Mouse (Mus musculus) small intestine, adult 2 months (tissue): Measurements from ENCODE around the gene Lamtor1. TPM values are rescaled to one million over a fixed set of nuclear protein-coding genes. Genes with fewer than 3 reads are reported as not detected.

Experiments used
- H3K27ac ChIP-seq: fragments of 200-500 bp; 2 replicates; pipeline ENCODE4 v1.5.1; 2012; ENCODE audit warnings: low read depth, low read length, control low read depth, inconsistent platforms; ENCODE audit not compliant: insufficient read depth
- H3K27me3 ChIP-seq: fragments of 200-500 bp; 2 replicates; pipeline ENCODE4 v1.6.1; 2012; ENCODE audit warnings: mild to moderate bottlenecking, moderate library complexity, low read length, inconsistent platforms; ENCODE audit not compliant: control insufficient read depth, insufficient read depth
- H3K36me3 ChIP-seq: fragments of 200-500 bp; 2 replicates; pipeline ENCODE4 v1.6.1; 2012; ENCODE audit warnings: mild to moderate bottlenecking, low read length, control low read depth, inconsistent platforms; ENCODE audit not compliant: control insufficient read depth, insufficient read depth
- H3K4me1 ChIP-seq: fragments of 200-500 bp; 2 replicates; pipeline ENCODE4 v1.6.1; 2012; ENCODE audit warnings: low read length, inconsistent platforms, mixed read lengths; ENCODE audit not compliant: control insufficient read depth, insufficient read depth, insufficient read length
- H3K4me3 ChIP-seq: fragments of 200-500 bp; 2 replicates; pipeline ENCODE4 v1.5.1; 2012; ENCODE audit warnings: low read depth, mild to moderate bottlenecking, control low read depth, inconsistent platforms, low read length, moderate library complexity
- CTCF ChIP-seq: fragments of 200-500 bp; IDR thresholded peaks from 2 replicates; pipeline ENCODE4 v1.5.1; 2012; ENCODE audit warnings: low read depth, mild to moderate bottlenecking, control low read depth, inconsistent platforms, low read length, moderate library complexity, mixed read lengths; ENCODE audit not compliant: insufficient replicate concordance, insufficient read length; ENCODE audit errors: extremely low read depth
- POLR2A ChIP-seq: fragments of 200-500 bp; IDR thresholded peaks from 2 replicates; pipeline ENCODE4 v1.6.1; 2012; ENCODE audit warnings: low read depth, mild to moderate bottlenecking, control low read depth, inconsistent platforms, low read length, moderate library complexity
- WGBS: fragments of 180-500 bp; shearing (Covaris S2); methylation state at CpG from one replicate; pipeline ENCODE4 v1.1.7; 2018; 5-methylcytosine and 5-hydroxymethylcytosine counted together
- polyA plus RNA-seq: library from polyadenylated mRNA; depleted of rRNA; stranded (reverse); fragments of >200 nt; gene quantifications from 2 replicates; pipeline ENCODE4 v1.2.3, GENCODE M21; 2012; rRNA removed

Lamtor1 gene
- 117 and 177 TPM in 2 replicates for polyA plus RNA-seq

- Histone ChIP-seq H3K27ac (peak within 1 kb of the TSS; percentile 92), H3K4me3 (peak within 1 kb of the TSS; percentile 80), H3K27me3 (no peaks in the 10 kb centered on the region), H3K4me1 (peaks cover 15% of the 10 kb centered on the region; the same call in 1 of the 2 replicates), H3K36me3 (peaks cover 9% of the 10 kb centered on the region; the same call in 1 of the 2 replicates)
- WGBS, result under 1% methylated on average over 61 of the region's 61 CpGs
- TF ChIP-seq POLR2A (peak; percentile 63), CTCF (no peak)
These were observed at the start of gene Lamtor1 for GRCm38 (mm10) chr7:101905561-101906286. Gene Lamtor1, plus strand, starts transcription at chr7:101905904.

- no peak within 1 kb of the TSS for H3K27ac ChIP-seq
- WGBS, result 78% methylated on average over 4 of the region's 4 CpGs
- TF ChIP-seq POLR2A (no peak), CTCF (no peak)
- no peak within 1 kb of the TSS for H3K4me3 ChIP-seq
- H3K27me3 ChIP-seq, result no peaks in the 10 kb centered on the region
- no peaks in the 10 kb centered on the region; the same call in 1 of the 2 replicates for H3K4me1 ChIP-seq
- no peaks in the 10 kb centered on the region for H3K36me3 ChIP-seq
These were observed 48.6 kb upstream of the Lamtor1 start, which contains the start of gene Folr2 for GRCm38 (mm10) chr7:101857094-101857493. Gene Folr2, minus strand, starts transcription at chr7:101857194.

- H3K36me3 ChIP-seq, result no peaks in the 10 kb centered on the region
- H3K27ac ChIP-seq, result no peak overlapping the region
- no peak overlapping the region for H3K4me3 ChIP-seq
- H3K4me1 ChIP-seq, result no peaks in the 10 kb centered on the region; the same call in 1 of the 2 replicates
- TF ChIP-seq CTCF, result no peak
- TF ChIP-seq POLR2A, result no peak
- WGBS, result 57% methylated on average over 9 of the region's 9 CpGs
- no peaks in the 10 kb centered on the region for H3K27me3 ChIP-seq
These were observed 47.3 kb upstream of the Lamtor1 start for GRCm38 (mm10) chr7:101858362-101858761.

- TF ChIP-seq CTCF (no peak), POLR2A (no peak)
- no peaks in the 10 kb centered on the region; the same call in 1 of the 2 replicates for H3K4me1 ChIP-seq
- H3K36me3 ChIP-seq, result no peaks in the 10 kb centered on the region
- no peaks in the 10 kb centered on the region for H3K27me3 ChIP-seq
- H3K4me3 ChIP-seq, result no peak overlapping the region
- no peak overlapping the region for H3K27ac ChIP-seq
These were observed 44.7 kb upstream of the Lamtor1 start for GRCm38 (mm10) chr7:101860978-101861377.

- Histone ChIP-seq H3K36me3 (no peaks in the 10 kb centered on the region), H3K27ac (no peak overlapping the region), H3K4me3 (no peak overlapping the region), H3K27me3 (no peaks in the 10 kb centered on the region), H3K4me1 (no peaks in the 10 kb centered on the region; the same call in 1 of the 2 replicates)
- WGBS, result 77% methylated on average over 3 of the region's 3 CpGs
- TF ChIP-seq CTCF, result no peak
- no peak for TF ChIP-seq POLR2A
These were observed 43.4 kb upstream of the Lamtor1 start for GRCm38 (mm10) chr7:101862291-101862690.

GRCm38 (mm10) chr7:101863415-101863814 lies 42.3 kb upstream of the Lamtor1 start, which contains the start of gene Anapc15:
Gene Anapc15, plus strand, starts transcription at chr7:101863715.
- 52% methylated on average over 3 of the region's 3 CpGs for WGBS
- Histone ChIP-seq H3K27me3 (no peaks in the 10 kb centered on the region), H3K36me3 (no peaks in the 10 kb centered on the region), H3K4me3 (no peak within 1 kb of the TSS), H3K4me1 (no peaks in the 10 kb centered on the region; the same call in 1 of the 2 replicates), H3K27ac (no peak within 1 kb of the TSS)
- TF ChIP-seq CTCF, result no peak
- TF ChIP-seq POLR2A, result no peak

- no peaks in the 10 kb centered on the region for H3K27me3 ChIP-seq
- H3K36me3 ChIP-seq, result no peaks in the 10 kb centered on the region
- no peak for TF ChIP-seq POLR2A
- no peak for TF ChIP-seq CTCF
- H3K4me1 ChIP-seq, result no peaks in the 10 kb centered on the region
- 82% methylated on average over 11 of the region's 11 CpGs for WGBS
- no peak overlapping the region for H3K27ac ChIP-seq
- no peak overlapping the region for H3K4me3 ChIP-seq
These were observed 39.0 kb upstream of the Lamtor1 start for GRCm38 (mm10) chr7:101866491-101867265.
